Mouse (Mus musculus): ENCODE results near the gene 1700125H20Rik.
"Not testable (repeated sequence)": the region's sequence is repeated elsewhere in the genome, so short reads cannot be mapped to it uniquely, and the experiment has no call there.

Gene 1700125H20Rik

DNA sequence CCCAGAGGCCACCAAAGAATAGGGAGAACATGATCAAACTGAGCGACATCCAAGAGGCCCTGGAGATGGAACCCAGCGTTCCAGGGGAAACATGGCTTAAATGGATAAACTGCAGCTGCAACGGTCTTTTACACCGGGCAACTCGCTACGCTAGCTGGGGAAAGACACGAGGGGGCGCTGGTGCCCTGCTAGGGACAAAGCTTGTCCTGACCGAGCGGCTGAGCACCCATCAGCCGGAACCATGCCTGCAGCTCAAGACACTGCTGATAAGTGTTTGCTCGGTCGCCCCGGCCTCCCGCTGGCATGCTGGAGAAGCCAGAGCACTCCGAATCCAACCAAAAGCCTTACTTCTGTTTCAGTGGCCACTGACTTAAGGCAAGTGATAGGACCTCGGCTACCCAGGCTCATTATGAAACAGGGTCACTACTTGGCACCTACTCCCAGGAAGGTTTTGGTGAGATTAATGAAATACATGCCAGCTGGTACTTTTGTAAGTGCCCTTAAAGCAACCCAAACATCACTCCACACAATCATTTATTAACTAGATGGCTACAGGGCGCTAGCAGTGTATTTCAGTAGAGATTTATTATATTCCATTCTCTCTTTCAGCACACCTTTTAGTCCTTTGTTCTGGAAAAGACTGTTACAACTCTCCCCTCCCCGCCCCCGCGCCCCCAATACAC lies at the start of gene 1700125H20Rik:
Gene 1700125H20Rik (plus strand): TSS at position 347 of the 683 bp plus-strand sequence.
- DNase-seq (ENCODE audit: low spot score): peak; percentile 85

DNA sequence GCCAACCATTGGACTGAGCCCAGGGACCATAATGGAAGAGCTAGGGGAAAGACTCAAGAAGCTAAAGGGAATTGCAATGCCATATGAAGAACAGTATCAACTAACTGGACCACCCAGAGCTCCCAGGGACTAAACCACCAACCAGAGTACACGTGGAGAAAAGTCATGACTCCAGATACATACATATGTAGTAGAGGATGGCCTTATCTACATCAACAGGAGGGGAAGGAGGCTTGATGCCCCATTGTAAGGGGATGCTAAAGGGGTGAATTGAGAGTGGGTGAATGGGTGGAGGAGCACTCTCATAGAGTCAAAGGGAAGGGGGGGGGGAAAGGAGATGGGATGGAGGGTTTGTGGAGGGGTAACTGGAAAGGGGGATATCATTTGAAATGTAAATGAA lies 48.1 kb upstream of the 1700125H20Rik start:
- DNase-seq (ENCODE audit: low spot score): no peak

DNA sequence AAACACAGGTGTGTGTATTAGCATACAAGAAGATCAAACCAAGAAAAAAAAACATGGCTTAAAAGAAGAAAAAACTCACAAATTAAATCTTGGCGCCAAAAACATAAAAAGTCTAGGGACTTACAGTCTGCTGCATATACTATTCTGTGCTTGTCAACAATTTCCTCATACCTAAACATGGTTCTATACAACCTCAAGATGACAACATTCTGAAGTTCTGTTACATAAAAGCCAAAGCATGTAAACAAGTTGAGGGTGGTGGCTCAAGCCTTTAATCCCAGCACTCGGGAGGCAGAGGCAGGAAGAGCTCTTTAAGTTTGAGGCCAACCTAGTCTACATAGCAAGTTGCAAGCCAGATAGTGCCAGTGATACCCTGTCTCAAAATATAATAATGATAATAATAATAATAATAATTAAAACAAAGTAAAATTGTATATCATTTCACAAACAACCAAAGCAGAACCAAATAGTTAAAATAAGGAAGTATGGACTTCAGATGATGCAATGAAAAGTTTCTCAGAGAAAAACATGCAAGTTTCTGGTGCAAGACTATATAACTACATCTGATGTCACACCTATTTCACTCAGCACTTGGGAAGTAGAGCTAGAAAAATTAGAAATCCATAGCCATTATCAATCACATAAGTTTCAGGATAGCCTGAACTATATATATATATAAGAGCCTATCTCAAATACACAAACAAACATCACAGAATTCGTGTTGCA lies 46.8 kb upstream of the 1700125H20Rik start:
- DNase-seq (ENCODE audit: low spot score): no peak

DNA sequence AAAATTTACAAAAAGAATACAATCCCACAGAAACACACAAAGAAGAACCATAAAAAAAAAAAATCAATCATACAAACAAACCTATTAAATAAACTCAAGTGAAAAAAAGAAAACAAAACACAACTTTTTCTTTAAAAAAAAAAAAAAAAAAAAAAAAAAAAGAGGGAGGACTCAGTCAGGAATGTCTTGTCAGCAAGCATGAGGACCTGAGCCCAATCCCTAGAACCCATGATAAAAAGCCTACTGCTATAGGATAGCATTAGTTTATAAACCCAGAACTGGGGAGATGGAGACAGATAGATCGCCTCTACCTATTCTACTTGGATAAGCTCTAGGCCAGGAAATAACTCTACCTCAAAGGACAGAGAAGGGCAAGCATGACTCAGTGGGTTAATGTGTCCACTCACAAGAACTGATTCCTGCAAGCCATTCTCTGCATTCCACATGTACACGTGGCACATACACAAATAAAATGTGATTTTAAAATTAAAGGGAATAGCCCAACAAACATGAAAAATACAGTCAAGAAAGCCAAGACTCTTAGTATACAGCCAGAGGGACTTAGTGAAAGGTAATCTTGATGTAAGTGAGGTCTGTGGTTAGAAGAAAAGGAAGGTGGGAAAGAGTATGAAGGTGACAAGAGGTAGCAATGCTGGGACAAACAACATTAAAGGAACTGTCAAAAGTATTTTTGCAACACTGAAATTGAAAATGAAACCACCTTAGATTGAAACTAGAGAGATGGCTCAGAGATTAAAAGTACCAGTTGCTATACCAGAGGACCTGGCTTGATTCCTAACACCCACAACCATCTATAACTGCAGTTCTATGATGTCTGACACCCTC lies 43.7 kb upstream of the 1700125H20Rik start:
- no peak for DNase-seq (ENCODE audit: low spot score)

DNA sequence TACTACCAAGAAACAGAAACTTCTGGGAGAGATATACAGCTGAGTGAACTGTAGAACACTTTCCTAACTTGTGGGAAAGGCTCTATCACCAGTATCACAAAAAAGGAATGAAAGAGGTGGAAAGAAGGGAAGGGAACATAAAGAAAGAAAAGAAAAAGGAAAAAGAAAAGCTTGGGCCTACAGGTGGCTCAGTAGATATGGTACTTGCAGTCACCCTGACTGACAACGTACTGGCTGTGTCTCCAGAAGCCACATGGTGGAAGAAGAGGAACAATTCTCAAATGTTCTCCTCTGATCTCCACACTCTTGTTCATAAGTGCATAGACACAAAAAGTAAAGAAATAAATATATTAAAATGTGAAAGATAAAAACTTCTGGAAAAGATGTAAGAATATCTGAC lies 41.3 kb upstream of the 1700125H20Rik start:
- no peak for DNase-seq (ENCODE audit: low spot score)

DNA sequence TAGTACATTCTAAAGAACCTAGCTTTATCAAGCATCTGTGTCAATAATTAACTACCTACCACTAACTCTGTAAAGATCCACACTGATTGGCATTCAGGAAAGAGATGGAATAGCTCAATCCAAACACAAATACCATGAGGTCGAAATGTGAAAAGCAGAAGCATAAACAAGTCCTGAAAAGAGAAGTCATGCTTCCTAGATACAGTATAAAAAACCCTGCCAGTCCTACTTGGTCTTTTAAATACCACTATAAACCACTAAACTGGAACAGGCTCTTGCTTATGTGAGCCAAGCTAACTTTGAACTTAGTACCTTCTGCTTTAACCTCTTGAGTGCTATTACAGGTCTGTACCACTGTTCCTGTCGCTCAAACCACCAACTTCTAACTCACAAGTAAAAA lies 38.7 kb upstream of the 1700125H20Rik start:
- no peak for DNase-seq (ENCODE audit: low spot score)

DNA sequence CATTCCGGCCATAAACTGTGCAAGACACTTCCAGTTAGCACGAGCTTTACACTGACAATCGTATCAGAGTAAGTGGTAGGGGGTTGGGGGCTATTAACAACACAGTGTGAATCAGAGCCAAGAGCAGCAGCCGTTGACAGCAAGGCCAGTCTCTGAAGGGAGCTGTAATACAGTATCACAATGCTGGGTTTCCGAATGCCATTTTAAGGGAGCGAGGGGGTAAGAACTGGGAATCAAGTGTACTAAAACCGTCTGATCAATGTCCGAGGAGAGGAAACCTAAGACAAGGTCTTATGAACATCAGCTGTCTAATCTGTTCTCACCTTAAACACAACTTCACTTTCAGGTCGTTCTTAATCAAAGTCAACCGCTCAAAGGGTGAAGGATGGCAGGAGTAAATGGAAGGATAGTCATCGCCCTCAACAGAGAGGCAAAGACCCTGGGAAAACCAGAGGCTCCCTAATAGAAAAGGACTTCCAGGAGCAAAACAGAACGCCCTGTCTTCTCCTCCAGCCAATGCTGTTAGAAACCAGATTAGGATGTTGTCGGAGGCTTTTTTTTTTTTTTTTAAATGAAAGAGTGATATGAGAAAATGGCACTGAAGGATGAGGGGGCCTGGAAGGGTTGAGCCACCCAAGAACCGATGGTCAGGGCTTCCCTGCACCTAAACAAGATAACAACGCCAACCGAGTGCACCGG lies 31.3 kb upstream of the 1700125H20Rik start:
- DNase-seq (ENCODE audit: low spot score): peak; percentile 47

DNA sequence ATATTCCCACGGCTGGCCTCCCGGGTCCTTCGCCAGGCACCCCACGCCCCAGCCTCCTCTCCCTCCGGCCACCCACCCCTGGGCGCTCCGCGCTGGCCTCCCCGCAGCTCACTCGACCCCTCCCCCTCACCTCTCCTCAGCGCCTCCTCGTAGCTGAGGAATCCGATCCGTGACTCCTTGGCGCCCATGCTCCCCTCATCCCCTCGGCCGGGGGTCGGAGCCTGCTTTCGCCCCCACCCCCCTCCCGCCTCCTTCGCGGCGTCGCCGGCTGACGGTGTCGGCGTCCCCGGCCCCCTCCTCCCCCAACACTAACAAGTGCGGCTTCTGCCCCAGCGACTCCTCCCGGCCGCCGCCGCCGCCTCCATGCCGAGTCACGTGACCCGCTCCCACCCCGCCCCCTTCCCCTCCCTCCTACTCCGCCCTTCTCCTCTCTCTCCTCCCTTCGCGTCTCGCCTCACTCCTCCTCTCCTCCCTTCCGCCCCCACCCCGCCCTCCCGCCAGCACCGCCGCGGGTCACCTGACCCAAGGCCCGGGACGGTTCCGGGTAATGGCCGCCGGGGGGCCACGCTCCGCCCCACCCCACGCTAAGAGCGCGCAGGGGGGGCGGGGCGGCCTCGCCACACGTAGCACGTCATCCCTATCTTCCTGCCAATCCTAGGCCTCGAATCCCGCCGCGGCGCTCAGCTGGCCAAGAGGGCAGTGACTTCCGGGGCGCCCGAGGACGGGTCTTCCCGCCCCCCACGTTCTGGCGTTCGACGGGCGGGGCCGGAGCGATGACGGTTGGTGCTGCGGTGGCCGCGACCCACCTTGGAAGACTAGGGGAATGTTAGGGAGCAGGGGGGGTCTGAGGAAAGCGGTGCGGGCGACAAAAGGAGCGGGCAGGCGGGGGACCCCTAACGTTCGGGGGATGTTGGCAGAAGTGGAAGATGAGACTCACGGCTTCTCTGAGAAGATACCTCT lies 30.3 kb upstream of the 1700125H20Rik start, which contains the start of gene Usp32:
Gene Usp32 (minus strand): TSS at position 581 of the 960 bp plus-strand sequence.
- DNase-seq (ENCODE audit: low spot score): peak; percentile 99

DNA sequence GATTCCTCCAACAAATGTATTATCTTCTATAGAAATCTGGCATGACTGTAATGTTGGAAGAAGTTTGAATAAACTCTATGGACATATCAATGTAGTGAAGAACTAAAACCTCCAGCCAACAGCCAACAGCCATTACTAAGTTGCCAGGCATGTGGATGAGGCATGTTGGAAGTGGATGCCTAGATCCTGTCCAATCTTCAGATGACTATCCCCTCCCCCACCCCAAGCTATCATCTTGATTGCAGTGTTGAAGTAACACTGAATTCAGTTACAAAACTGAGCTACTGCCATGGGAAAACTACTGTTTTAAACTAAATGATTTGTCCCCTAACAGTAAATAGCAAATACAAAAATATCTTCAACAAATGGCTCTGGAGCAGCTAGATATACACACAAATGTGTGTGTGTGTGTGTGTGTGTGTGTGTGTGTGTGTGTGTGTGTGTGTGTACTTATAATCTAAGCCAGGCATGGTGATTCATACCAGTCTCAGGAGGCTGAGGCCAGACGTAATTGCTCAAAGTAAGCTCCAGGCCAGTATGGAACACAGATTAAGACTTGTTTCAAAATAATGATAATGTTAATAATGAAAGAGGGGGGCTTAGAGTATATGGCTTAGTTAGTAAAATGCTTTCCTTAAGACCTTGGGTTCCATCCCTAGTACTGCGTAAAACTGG lies 17.8 kb upstream of the 1700125H20Rik start:
- peak; percentile 45 for DNase-seq (ENCODE audit: low spot score)

DNA sequence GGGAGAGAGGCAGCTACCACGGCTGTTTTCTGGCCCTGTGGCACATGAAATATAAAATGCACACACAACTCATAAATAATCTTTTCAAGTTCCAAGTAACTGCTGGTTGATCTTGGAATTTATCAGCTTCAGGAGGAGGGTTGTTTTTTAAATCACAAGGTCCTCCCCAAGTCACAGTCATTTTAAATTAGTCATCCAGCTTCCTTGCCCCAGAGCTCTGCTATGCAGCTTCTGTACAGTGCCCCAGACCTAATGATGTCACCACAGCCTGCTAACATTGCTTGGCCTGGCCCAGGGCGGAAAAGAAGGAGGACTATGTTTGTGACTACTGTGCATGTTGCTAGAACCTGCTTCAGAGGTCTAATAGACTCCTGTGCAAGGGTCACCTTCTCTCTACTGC lies 12.9 kb upstream of the 1700125H20Rik start:
- no peak for DNase-seq (ENCODE audit: low spot score)

DNA sequence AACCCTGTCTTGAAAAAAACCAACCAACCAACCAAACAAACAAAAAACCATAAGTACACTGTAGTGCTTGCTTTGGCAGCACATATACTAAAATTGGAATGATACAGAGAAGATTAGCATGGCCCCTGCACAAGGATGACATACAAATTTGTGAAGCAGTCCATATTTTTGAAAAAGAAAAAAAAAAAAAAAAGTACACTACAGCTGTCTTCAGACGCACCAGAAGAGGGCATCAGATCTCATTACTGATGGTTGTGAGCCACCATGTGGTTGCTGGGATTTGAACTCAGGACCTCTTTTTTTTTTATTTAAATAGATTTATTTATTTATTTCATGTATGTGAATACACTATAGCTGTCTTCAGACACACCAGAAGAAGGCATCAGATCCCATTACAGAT lies 7.2 kb upstream of the 1700125H20Rik start:
- DNase-seq (ENCODE audit: low spot score): not testable (repeated sequence)

DNA sequence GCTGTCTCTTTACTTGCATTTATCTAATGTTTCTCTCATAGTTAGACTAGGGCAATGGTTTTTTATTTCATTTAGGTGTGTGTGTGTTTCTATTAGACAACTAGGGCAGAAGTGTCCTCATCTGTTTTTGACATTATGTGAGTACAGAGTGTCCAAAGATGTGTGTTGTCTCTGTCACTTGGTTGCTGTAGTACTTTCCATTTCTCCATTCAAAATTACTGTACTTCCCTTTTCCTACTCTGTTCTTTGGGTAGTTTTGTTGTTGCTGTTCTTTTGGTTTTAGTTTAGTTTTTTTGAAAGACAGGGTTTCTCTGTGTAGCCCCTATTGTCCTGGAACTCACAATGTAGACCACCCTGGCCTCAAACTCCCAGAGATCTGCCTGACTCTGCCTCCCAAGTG lies 5.8 kb upstream of the 1700125H20Rik start:
- DNase-seq (ENCODE audit: low spot score): peak; percentile 22

DNA sequence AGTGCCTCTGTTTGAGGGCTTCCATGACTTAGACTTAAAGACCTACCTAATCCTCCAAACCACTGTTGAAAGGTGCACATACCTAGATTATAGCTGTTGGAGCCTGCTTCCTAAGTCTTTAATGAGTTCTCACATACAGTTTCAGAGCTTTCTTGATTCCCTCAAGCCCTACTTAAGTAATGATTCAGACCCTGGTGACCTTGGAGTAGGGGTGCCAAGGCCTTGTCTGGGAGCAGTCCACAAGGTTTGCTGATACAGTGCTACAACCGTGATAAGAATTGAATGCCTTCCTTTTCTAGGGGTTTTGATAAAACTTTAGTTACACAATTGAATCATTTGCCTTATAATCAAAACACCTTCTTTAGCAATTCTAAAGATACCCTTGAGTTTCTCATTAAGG lies 2.7 kb upstream of the 1700125H20Rik start:
- DNase-seq (ENCODE audit: low spot score): no peak

DNA sequence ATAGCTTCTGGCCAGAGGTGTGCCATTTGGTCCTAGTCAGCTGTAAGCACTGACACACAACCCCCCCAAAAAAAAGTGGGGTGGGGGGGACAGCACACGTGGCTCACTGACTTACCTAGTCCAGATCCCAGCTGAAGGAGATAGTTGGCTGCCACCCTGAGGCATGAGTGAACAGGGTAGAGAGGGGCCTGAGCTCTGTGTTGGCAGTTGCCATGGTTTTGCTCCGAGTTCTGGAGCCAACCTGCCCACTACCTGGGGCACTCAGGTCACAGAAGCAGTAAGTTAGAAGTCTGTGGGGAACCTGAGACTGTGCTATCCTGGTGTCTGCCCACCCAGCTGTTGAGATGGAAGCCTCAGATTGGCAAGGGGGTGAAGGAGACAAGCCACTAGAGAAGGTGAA lies 629 bp downstream of the 1700125H20Rik start:
- DNase-seq (ENCODE audit: low spot score): no peak

DNA sequence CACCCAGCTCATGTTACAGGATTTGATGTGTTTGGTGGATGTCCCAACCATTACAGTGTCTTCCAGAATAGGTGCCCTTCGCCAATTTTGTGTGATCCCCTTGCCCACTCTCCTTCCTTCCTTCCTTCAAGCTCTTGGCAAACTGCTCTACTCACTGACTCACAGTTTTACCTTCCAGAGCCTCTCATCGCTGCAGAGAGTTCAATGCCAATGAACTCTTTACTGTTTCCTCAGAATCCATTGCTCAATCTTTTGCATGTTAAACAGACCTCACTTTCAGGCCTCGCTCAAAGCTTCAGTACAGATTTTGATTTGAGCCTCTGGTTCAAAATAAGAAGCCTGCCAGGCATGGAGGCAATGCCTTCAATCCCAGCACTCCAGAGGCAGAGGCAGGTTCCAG lies 5.7 kb downstream of the 1700125H20Rik start:
- DNase-seq (ENCODE audit: low spot score): no peak

DNA sequence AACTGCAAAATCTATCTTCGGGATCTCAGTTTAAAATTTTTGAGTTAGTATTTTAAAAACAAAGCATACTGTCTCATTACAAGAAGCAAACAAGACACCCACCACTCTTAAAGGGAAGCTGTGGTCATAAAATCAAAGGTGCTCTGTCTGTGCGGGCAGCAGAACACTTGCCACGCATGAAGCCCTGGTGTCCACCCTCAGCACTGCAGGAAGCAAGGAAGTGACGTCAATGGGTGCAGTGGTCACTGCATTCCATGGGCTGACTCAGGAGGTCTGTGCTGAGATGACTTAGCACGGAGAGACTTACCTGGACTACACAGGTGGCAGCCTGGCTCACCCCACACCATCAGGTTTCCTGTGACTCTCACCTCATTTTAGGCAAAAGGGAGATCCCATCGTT lies 7.6 kb downstream of the 1700125H20Rik start:
- DNase-seq (ENCODE audit: low spot score): no peak

DNA sequence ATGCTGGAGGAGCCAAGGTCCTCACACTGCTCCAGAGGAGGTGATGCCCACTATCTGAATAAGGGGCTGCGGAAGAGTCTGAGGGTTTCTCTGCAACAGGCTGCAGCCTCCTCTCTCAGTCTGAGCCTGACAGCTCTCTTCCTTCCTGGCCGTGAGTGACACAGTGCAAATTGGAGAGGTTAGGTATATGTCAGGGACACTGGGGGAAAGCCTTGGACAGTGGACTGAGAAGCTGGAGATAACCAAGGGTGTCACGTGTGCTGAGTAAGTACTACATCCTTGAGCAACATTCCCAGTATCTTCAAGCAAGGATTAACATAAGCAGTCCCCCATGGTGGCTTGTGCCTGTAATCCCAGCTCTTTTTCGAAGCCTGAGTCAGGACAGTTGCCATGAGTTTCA lies 8.2 kb downstream of the 1700125H20Rik start:
- no peak for DNase-seq (ENCODE audit: low spot score)

DNA sequence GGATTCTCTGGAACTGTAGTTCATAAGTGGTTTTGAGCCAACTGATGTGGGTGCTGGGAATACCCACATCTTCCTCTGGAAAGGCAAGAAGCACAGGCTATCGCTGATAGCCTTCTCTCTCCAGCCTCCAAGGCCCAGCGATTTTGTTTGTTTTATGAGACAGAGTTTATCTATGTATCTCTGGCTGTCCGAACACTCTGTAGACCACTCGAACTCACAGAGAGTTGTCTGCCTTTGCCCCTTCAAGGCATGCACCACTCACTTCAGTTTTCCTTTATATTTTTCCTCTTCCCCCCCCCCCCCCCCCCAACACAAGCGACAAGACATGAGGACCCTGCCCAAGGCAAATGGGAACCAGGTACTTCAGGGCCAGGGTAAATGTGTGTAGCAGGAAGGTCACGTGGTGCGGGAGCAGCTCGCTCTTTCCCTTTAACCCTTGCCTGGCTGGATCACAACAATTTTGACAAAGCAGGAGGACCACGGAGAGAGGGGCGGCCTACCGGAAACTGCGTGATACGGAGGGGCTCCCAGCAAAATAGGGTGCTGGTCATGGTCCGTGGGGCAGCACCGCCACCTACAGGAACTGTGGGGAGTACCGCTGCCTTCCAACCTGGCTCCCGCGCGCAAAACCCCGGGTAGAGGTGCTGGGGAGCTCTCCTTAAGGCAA lies 12.5 kb downstream of the 1700125H20Rik start:
- DNase-seq (ENCODE audit: low spot score): no peak

DNA sequence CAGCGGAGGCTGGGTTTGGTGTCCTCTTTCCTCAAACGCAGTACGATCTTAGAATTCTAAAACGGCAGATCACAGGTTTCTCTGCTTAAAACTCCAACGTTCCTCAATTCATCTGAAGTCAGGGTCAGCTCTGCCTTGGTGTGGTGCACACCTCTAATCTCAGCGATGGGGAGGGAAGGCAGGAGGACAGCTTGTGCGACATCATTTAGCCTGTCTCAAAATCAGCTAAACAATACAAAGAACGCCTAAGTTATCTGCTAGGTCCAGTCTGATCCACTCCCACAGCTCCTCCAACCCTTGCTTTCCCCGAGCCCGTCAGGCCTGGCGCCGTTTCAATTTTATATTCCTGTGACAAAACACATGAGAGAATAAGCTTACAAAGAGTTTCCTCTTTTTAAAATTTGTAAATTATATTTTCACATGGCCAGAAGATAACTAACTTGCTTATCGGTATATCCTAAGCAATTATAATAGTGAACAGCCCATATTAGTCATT lies 13.1 kb downstream of the 1700125H20Rik start:
- no peak for DNase-seq (ENCODE audit: low spot score)

DNA sequence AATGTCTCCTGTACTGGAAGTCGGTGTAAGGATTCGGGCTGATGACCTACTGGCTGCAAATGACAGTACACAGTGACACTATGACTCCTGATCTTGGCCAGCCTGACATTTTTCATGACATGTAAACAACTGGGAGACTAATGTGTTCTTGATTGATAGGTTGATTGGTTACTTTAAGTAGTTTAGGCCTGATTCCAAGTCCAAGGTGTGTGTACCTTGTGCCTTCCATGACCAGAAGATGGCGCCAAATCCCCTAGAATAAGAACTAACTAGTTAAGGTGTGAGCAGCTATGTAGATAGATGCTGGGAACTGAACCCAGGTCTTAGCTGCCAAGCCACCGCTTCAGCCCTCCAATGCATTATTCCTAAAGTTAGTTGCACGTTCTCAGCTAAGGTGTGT lies 13.9 kb downstream of the 1700125H20Rik start:
- peak; percentile 48 for DNase-seq (ENCODE audit: low spot score)
